Mouse (Mus musculus) hindbrain, embryonic 16.5 days (tissue): ENCODE measurements around the gene Cpne4. TPM values are rescaled to one million over a fixed set of nuclear protein-coding genes. Genes with fewer than 3 reads are reported as not detected.

Experiments
- ATAC-seq: fragments of 200-750 bp; cut with Nextera tagmentation; 2 replicates; pipeline ENCODE4 v1.8.0; 2017; ENCODE audit warnings: moderate TSS enrichment, moderate library complexity
- H3K27ac ChIP-seq: fragments of 300-500 bp; sonication (generic); 2 replicates; pipeline ENCODE4 v1.5.1; 2014; ENCODE audit warnings: low read depth, mild to moderate bottlenecking, control low read depth, low read length, moderate library complexity
- H3K27me3 ChIP-seq: fragments of 300-500 bp; sonication (generic); replicated peaks from 2 replicates; pipeline ENCODE4 v1.6.1; 2014; ENCODE audit warnings: low read length; ENCODE audit not compliant: control insufficient read depth, insufficient read depth
- H3K36me3 ChIP-seq: fragments of 300-500 bp; sonication (generic); 2 replicates; pipeline ENCODE4 v1.6.1; 2014; ENCODE audit warnings: mild to moderate bottlenecking, low read length, moderate library complexity, mixed read lengths; ENCODE audit not compliant: control insufficient read depth, insufficient read depth
- H3K4me1 ChIP-seq: fragments of 300-500 bp; sonication (generic); 2 replicates; pipeline ENCODE4 v1.6.1; 2014; ENCODE audit warnings: low read depth, low read length; ENCODE audit not compliant: control insufficient read depth, insufficient read depth
- H3K4me2 ChIP-seq: fragments of 300-500 bp; sonication (generic); 2 replicates; pipeline ENCODE4 v1.6.1; 2014; ENCODE audit warnings: mild to moderate bottlenecking, low read length, control low read depth, moderate library complexity
- H3K4me3 ChIP-seq: fragments of 300-500 bp; sonication (generic); 2 replicates; pipeline ENCODE4 v1.5.1; 2014; ENCODE audit warnings: mild to moderate bottlenecking, low read length, control low read depth, moderate library complexity
- H3K9ac ChIP-seq: fragments of 300-500 bp; sonication (generic); 2 replicates; pipeline ENCODE4 v1.6.1; 2014; ENCODE audit warnings: low read depth, mild to moderate bottlenecking, control low read depth, low read length, moderate library complexity
- H3K9me3 ChIP-seq: fragments of 300-500 bp; sonication (generic); 2 replicates; pipeline ENCODE4 v1.6.1; 2014; ENCODE audit warnings: mild to moderate bottlenecking, low read length, moderate library complexity; ENCODE audit not compliant: control insufficient read depth
- WGBS: fragments of 180-500 bp; shearing (Covaris S2); extraction: QIAGEN DNeasy Blood & Tissue Kit; methylation state at CpG from one replicate; pipeline ENCODE4 v1.1.7; 2014; 5-methylcytosine and 5-hydroxymethylcytosine counted together
- microRNA-seq: library from miRNA; unstranded; fragments of <30 nt; microRNA quantifications from one replicate; pipeline ENCODE4, GENCODE M21; 2017
- polyA plus RNA-seq: library from polyadenylated mRNA; unstranded; fragments of >200 nt; fragmentation: Nextera tagmentation; extraction: Ambion mirVana; gene quantifications from 2 replicates; pipeline ENCODE4 v1.2.1, GENCODE M21; 2015

Cpne4 gene
- polyA plus RNA-seq, 1 experiment from 2014 or later, result 13.0 TPM

DNA sequence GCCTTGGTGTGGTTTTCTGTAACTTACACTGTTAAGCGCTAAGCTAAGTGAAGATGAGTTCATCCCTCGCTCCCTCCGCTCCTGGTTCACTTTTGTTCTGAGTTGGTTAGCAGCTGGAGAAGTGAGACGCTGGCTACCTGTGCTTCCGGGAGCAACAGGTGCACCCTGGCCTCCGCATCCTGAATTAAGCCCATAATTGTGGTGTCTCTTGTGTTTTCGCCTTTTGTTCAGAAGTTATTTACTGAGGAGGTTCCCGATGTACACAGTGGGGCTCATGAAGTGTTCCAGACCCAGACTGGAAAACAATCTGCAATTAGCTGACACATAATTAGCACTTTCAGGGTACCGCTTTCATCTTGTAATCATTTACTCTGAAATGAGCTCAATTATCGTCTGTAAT is 522.0 kb downstream of the Cpne4 start:
- H3K27me3 ChIP-seq, result no peaks in the 10 kb centered on the region

DNA sequence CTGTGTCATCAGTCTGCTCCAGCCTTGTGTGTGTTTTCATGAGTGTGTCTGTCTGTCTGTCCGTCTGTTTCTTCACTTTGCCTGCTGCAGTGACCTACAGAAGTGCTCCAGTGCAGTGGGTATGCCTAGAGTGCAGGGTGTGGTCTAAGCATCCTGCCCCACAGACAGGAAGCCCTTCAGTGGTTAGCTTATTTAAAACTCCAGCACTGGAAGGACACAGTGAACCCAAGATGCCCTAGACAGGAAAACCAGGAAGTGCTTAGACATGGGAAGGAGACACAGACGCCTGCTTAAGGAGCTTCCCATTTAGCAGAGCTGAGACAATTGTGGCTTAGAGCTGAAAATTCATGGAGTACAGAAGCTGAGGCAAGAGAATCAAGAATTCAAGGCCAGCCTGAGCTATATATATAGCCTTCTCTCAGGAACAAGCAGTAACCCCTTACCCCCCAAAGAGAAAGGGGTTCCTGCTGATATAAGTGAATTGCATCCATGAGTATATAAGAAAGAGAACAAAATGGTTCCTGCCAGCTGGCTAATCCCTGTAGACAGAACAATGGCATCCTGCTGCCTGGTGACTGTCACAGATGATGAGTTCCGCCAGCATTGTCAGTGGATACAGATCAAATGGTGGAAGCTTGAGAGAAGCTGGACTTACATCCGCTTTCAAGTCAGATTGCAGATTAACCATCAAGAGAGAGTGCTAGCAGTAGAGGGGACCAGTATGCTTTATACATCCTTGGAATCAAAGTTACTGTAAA is 526.1 kb downstream of the Cpne4 start:
- WGBS, result 60% methylated on average over 4 of the region's 4 CpGs
- H3K36me3 ChIP-seq, result peaks cover 9% of the 10 kb centered on the region
- no peak overlapping the region for H3K4me2 ChIP-seq

More for the DNA sequence above, 522.0 kb downstream of the Cpne4 start:
- Histone ChIP-seq H3K4me2 (no peak overlapping the region), H3K4me3 (no peak overlapping the region), H3K27ac (no peak overlapping the region), H3K36me3 (peaks cover 16% of the 10 kb centered on the region), H3K4me1 (no peaks in the 10 kb centered on the region), H3K9ac (no peak overlapping the region), H3K9me3 (no peaks in the 10 kb centered on the region)
- no peak for ATAC-seq
- WGBS, result 91% methylated on average over 10 of the region's 10 CpGs

DNA sequence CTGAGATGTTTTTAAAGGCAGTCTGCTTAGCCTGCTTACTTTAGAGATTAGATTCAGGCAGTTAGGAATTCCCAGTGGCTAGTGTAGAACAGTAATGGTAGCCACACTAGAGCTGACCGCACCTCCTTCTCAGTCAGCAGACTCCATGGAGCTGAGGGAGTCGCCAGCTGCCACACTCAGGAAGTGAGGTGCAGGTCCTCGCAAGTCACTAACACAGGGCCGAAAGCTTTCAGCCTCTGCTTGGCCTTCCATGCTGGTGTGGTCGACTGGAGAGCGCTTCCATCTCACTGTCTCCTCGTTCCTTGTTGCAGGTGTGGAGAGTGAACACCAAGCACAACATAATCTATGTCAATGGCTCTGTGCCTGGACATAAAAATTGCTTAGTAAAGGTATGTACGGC is 527.8 kb downstream of the Cpne4 start:
- WGBS, result 95% methylated on average over 8 of the region's 8 CpGs
- peaks cover 9% of the 10 kb centered on the region for H3K36me3 ChIP-seq

More for the DNA sequence above, 526.1 kb downstream of the Cpne4 start:
- no peaks in the 10 kb centered on the region for H3K27me3 ChIP-seq
- no peak overlapping the region for H3K4me3 ChIP-seq
- no peak overlapping the region for H3K9ac ChIP-seq
- no peaks in the 10 kb centered on the region for H3K9me3 ChIP-seq
- ATAC-seq, result no peak
- no peak overlapping the region for H3K27ac ChIP-seq
- H3K4me1 ChIP-seq, result no peaks in the 10 kb centered on the region

DNA sequence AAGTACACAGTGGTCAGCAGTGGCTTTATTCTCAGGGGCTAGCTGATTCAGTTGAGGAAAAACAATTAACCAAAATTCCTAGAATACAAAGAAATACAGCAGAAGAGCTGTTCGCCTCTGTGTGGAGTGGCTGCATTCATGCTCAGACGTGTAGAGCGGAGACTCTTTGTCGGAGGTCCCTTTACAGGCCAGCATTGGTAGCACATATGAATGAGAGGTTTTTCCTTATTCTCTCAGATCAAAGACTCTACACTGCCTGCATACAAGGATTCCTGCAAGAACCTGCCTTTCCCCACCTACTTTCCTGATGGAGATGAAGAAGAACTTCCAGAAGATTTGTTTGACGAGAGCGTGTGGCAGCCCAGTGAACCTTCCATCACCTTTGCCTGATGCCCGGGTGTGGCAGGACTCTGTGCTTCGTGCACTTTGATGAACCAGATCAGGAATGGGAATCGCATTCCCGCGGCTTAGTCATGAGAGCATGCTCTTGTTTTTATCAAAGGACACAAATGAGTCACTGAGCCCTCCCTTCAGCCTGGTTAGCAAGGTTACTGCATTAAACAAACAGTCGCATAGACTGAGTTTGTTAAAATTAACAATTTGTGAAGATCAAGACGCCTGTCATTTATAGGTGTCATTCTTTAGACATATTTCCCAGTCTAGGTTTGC is 529.8 kb downstream of the Cpne4 start:
- Histone ChIP-seq H3K9ac (no peak overlapping the region), H3K36me3 (peaks cover 9% of the 10 kb centered on the region), H3K4me1 (no peaks in the 10 kb centered on the region), H3K4me2 (no peak overlapping the region), H3K27ac (no peak overlapping the region), H3K9me3 (no peaks in the 10 kb centered on the region), H3K4me3 (no peak overlapping the region), H3K27me3 (no peaks in the 10 kb centered on the region)
- ATAC-seq, result no peak
- 94% methylated on average over 13 of the region's 13 CpGs for whole genome bisulfite sequencing

More for the DNA sequence above, 527.8 kb downstream of the Cpne4 start:
- no peak for ATAC-seq
- Histone ChIP-seq H3K27me3 (no peaks in the 10 kb centered on the region), H3K9me3 (no peaks in the 10 kb centered on the region), H3K4me1 (no peaks in the 10 kb centered on the region), H3K27ac (no peak overlapping the region), H3K4me2 (no peak overlapping the region), H3K4me3 (no peak overlapping the region), H3K9ac (no peak overlapping the region)

DNA sequence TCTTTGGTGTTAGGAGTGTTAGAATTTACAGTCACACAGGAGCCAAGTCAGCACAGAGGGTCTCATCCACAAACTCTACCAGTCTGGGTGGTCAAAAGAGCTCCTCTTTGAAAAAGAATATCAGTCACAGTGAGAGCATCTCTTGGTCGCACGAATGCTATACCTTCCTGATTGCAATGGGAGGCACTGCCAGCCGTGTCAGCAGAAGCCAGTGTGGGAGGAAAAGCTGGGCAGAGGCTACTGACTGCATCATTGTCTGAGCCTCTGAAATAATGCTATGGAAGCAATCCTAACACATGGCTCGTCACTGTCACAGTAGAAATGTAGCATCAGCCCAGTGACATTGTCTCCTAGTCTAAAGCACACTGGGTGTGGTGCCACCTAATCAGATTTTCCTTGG is 531.4 kb downstream of the Cpne4 start:
- H3K4me3 ChIP-seq, result no peak overlapping the region
- WGBS, result 89% methylated on average over 4 of the region's 4 CpGs
- ATAC-seq, result no peak
- peaks cover 9% of the 10 kb centered on the region for H3K36me3 ChIP-seq
- H3K4me2 ChIP-seq, result no peak overlapping the region
- no peaks in the 10 kb centered on the region for H3K9me3 ChIP-seq
- no peaks in the 10 kb centered on the region for H3K4me1 ChIP-seq
- H3K27ac ChIP-seq, result no peak overlapping the region
- no peak overlapping the region for H3K9ac ChIP-seq
- no peaks in the 10 kb centered on the region for H3K27me3 ChIP-seq

DNA sequence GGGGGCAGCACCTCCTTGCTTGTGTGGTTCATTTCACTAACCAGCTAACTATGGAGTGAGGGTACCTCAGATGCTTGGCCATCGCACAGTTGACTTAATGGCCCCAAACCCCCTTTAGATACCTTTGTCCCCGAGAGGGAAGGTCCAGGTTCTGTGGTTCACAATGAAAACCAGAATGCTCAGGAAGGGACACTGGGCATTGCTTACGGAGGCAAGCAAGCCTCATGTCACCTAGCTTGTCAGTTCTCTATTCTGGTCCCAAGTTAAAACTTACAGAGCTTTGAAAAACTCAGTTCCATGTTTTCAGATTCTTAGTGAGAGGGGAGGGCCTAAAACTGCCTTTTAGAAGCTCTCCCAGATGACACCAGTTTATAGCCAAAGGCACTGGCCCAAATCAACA is 533.2 kb downstream of the Cpne4 start:
- WGBS, result 91% methylated on average over 3 of the region's 3 CpGs
- ATAC-seq, result no peak
- Histone ChIP-seq H3K27ac (no peak overlapping the region), H3K36me3 (peaks cover 9% of the 10 kb centered on the region), H3K4me1 (no peaks in the 10 kb centered on the region), H3K27me3 (no peaks in the 10 kb centered on the region), H3K9ac (no peak overlapping the region), H3K4me2 (no peak overlapping the region), H3K9me3 (no peaks in the 10 kb centered on the region), H3K4me3 (no peak overlapping the region)

Small RNAs within 50 kb of the gene (microRNA-seq; reads per million reads assigned to microRNA genes)
- not detected for gene Gm23391

Other genes starting within 250 kb of the Cpne4 start
- 0.30 and 0.39 TPM in 2 replicates for gene Acpp, start 209.5 kb upstream of the Cpne4 start, polyA plus RNA-seq